Mouse (Mus musculus): ENCODE measurements around the gene Fcmr. TPM values are rescaled to one million over a fixed set of nuclear protein-coding genes. Genes with fewer than 3 reads are reported as not detected.

The Fcmr gene
- 0.11 TPM in 1 of 2 replicates, not detected in the other for polyA plus RNA-seq (2012; rRNA removed)

GRCm38 (mm10) chr1:130865541-130866221 is at the start of gene Fcmr:
Gene Fcmr, plus strand, starts transcription at chr1:130865669.

DNA sequence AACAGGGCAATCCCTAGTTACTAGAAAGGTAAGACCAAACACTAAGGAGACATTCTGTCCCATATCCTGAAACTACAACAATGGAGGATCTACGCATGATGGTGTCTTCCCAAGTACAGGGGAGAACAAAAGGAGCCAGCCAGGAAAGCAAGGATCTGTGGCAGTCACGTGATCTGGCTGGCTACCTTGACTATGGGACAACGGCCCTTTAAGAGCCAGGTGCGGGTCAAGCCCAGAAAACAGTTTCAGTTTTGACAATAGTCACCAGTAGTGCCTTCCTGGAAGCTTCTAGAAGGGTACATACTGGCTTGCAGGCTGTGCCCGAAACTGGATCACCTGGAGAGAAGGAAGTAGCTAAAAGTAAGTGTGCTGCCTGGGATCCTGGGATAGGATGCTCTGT is 39.0 kb upstream of the Fcmr start, which contains the start of gene Pigr:
Gene Pigr, plus strand, starts transcription at position 237 of the 400 bp plus-strand sequence.

GRCm38 (mm10) chr1:130887354-130887753 is 21.9 kb downstream of the Fcmr start, which contains the start of gene Il24:
Gene Il24, minus strand, starts transcription at chr1:130887454.

DNA sequence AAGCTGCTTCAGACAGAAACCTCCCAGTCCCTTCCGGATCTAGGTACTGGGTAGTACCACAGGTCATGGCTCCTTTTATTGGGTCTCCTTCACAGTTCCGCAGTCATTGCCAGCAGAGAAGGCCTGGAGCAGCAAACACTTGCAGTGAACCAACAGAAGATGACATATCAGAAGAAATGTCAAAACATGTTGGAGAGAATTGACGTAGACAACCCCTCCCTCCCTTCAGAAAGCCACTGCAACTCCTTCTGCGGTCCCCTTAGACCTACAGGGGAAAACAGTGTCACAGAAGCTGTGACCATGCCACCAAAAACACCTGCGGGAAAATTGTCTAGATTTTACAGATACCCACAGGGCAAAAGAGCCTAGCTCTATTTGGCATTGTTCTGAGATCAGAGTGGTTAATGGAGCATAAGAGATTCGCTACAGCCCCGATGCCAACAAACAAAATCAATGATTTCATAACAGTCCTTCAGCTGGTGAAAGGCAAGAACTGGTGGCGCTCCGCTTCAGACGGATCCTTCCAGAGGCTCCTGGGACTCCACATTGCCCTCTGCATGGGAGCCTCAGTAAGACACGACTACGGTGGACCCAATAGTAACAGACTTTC is 46.0 kb downstream of the Fcmr start, which contains the start of gene Il20:
Gene Il20, minus strand, starts transcription at position 51 of the 610 bp plus-strand sequence.

Other genes starting within 250 kb of the Fcmr start
- not detected in 2 replicates for gene Zp3r, start 236.0 kb upstream of the Fcmr start, polyA plus RNA-seq (2012; rRNA removed)
- gene C4bp, start 204.0 kb upstream of the Fcmr start, polyA plus RNA-seq (2012; rRNA removed), result 4.4 and 8.9 TPM in 2 replicates
- gene Gm29427, start 149.9 kb upstream of the Fcmr start, polyA plus RNA-seq (2012; rRNA removed), result 0.01 TPM in 1 of 2 replicates, not detected in the other
- 3.5 and 3.6 TPM in 2 replicates for gene Yod1, start 148.3 kb upstream of the Fcmr start, polyA plus RNA-seq (2012; rRNA removed)
- 5.3 and 6.0 TPM in 2 replicates for gene Pfkfb2, start 136.4 kb upstream of the Fcmr start, polyA plus RNA-seq (2012; rRNA removed)
- gene AA986860, start 133.7 kb upstream of the Fcmr start, polyA plus RNA-seq (2012; rRNA removed), result 1.4 and 1.5 TPM in 2 replicates
- 0.02 and 0.04 TPM in 2 replicates for gene Fcamr, start 64.8 kb upstream of the Fcmr start, polyA plus RNA-seq (2012; rRNA removed)
- gene Pigr, start 39.0 kb upstream of the Fcmr start, polyA plus RNA-seq (2012; rRNA removed), result 1.0 and 1.1 TPM in 2 replicates
- not detected in 2 replicates for gene Il24, start 21.8 kb downstream of the Fcmr start, polyA plus RNA-seq (2012; rRNA removed)
- gene Il20, start 45.8 kb downstream of the Fcmr start, polyA plus RNA-seq (2012; rRNA removed), result not detected in 2 replicates
- gene Il19, start 74.4 kb downstream of the Fcmr start, polyA plus RNA-seq (2012; rRNA removed), result not detected in 2 replicates
- 0.03 and 0.11 TPM in 2 replicates for gene Il10, start 154.2 kb downstream of the Fcmr start, polyA plus RNA-seq (2012; rRNA removed)
- 19.3 and 20.9 TPM in 2 replicates for gene Mapkapk2, start 232.2 kb downstream of the Fcmr start, polyA plus RNA-seq (2012; rRNA removed)